Mouse (Mus musculus) lung, adult 2 months (tissue): ENCODE measurements at regions not wholly inside any gene's neighbourhood (a gene's known extent, or its start where the extent isn't known, plus 50 kb on each side); places are given as distances from the start of the nearest gene placed in this dataset.

Source experiments
- CTCF ChIP-seq: fragments of 200-500 bp; IDR thresholded peaks from 2 replicates; pipeline ENCODE4 v1.5.1; 2011; ENCODE audit warnings: mild to moderate bottlenecking, low read length, control low read depth; ENCODE audit not compliant: insufficient read depth
- POLR2A ChIP-seq: fragments of 200-500 bp; IDR thresholded peaks from 2 replicates; pipeline ENCODE4 v1.6.1; 2011; ENCODE audit warnings: low read depth, mild to moderate bottlenecking, control low read depth, low read length, borderline replicate concordance; ENCODE audit errors: extremely low read depth

DNA sequence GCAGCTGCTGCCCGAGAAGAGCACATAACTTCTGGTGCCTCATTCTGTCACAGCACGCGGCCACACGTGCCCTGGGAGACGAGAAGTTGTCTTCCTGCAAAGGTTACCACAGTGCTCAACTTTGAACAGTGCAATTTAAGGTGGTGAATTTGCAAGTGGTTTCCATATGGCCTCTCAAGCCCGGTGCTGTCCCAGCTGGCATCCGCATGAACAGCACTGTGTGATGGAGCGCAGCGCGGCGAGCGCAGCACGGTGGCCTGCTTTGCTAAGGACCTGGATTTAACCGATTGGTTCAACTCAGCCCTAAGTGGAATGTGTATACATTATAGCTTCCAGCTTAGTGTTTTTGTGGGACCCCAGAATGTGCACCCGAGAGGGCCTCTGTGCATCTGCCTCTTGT is 89.6 kb upstream of the Arglu1 start:
- TF ChIP-seq CTCF, result no peak
- TF ChIP-seq POLR2A, result no peak
